Mouse (Mus musculus) midbrain, embryonic 16.5 days (tissue): ENCODE results near the gene Zfp607a. TPM values are rescaled to one million over a fixed set of nuclear protein-coding genes. Genes with fewer than 3 reads are reported as not detected.
"Not testable (repeated sequence)": the region's sequence is repeated elsewhere in the genome, so short reads cannot be mapped to it uniquely, and the experiment has no call there.

Experiments used
- ATAC-seq: fragments of 200-750 bp; cut with Nextera tagmentation; 2 replicates; pipeline ENCODE4 v1.8.0; 2017; ENCODE audit warnings: moderate TSS enrichment
- H3K27ac ChIP-seq: fragments of 300-500 bp; sonication (generic); 2 replicates; pipeline ENCODE4 v1.5.1; 2014; ENCODE audit warnings: mild to moderate bottlenecking, low read length, mixed read lengths
- H3K27me3 ChIP-seq: fragments of 300-500 bp; sonication (generic); 2 replicates; pipeline ENCODE4 v1.6.1; 2014; ENCODE audit warnings: low read depth, low read length, mixed read lengths; ENCODE audit not compliant: control insufficient read depth, insufficient read depth
- H3K36me3 ChIP-seq: fragments of 300-500 bp; sonication (generic); 2 replicates; pipeline ENCODE4 v1.6.1; 2014; ENCODE audit warnings: mild to moderate bottlenecking, low read length, moderate library complexity, mixed read lengths; ENCODE audit not compliant: control insufficient read depth, insufficient read depth
- H3K4me1 ChIP-seq: fragments of 300-500 bp; sonication (generic); 2 replicates; pipeline ENCODE4 v1.6.1; 2014; ENCODE audit warnings: mild to moderate bottlenecking, low read length, mixed read lengths; ENCODE audit not compliant: control insufficient read depth, insufficient read depth
- H3K4me2 ChIP-seq: fragments of 300-500 bp; sonication (generic); 2 replicates; pipeline ENCODE4 v1.6.1; 2014; ENCODE audit warnings: mild to moderate bottlenecking, low read length, mixed read lengths
- H3K4me3 ChIP-seq: fragments of 300-500 bp; sonication (generic); 2 replicates; pipeline ENCODE4 v1.5.1; 2014; ENCODE audit warnings: low read depth, mild to moderate bottlenecking, low read length, moderate library complexity, mixed read lengths
- H3K9ac ChIP-seq: fragments of 300-500 bp; sonication (generic); 2 replicates; pipeline ENCODE4 v1.6.1; 2014; ENCODE audit warnings: low read depth, low read length, mixed read lengths
- H3K9me3 ChIP-seq: fragments of 300-500 bp; sonication (generic); replicated peaks from 2 replicates; pipeline ENCODE4 v1.6.1; 2014; ENCODE audit warnings: mild to moderate bottlenecking, low read length, mixed read lengths; ENCODE audit not compliant: control insufficient read depth, poor library complexity, severe bottlenecking
- WGBS: fragments of 180-500 bp; shearing (Covaris S2); extraction: QIAGEN DNeasy Blood & Tissue Kit; methylation state at CpG from one replicate; pipeline ENCODE4 v1.1.7; 2014; 5-methylcytosine and 5-hydroxymethylcytosine counted together
- polyA plus RNA-seq: library from polyadenylated mRNA; unstranded; fragments of >200 nt; fragmentation: Nextera tagmentation; extraction: Ambion mirVana; gene quantifications from 2 replicates; pipeline ENCODE4 v1.2.1, GENCODE M21; 2015

Zfp607a gene
- polyA plus RNA-seq, 1 experiment from 2014 or later: 1.2 TPM

GRCm38 (mm10) chr7:27859301-27860251, 2.2 kb downstream of the Zfp607a start:
- peak overlapping the region; percentile 39; the same call in 1 of the 2 replicates for H3K9ac ChIP-seq
- 29% methylated on average over 10 of the region's 10 CpGs for WGBS
- H3K27me3 ChIP-seq: no peaks in the 10 kb centered on the region
- H3K4me2 ChIP-seq: peak overlapping the region; percentile 74
- no peak for ATAC-seq
- H3K4me3 ChIP-seq: peak overlapping the region; percentile 46
- H3K4me1 ChIP-seq: peaks cover 9% of the 10 kb centered on the region
- no peak overlapping the region for H3K27ac ChIP-seq
- no peaks in the 10 kb centered on the region for H3K9me3 ChIP-seq
- peaks cover 8% of the 10 kb centered on the region for H3K36me3 ChIP-seq

GRCm38 (mm10) chr7:27860396-27861235, 3.3 kb downstream of the Zfp607a start:
- peak overlapping the region; percentile 46 for H3K4me3 ChIP-seq
- H3K27ac ChIP-seq: 0 out of 2 replicates have a peak overlapping the region, but pooled peaks have one; percentile 38
- no peaks in the 10 kb centered on the region for H3K9me3 ChIP-seq
- H3K9ac ChIP-seq: peak overlapping the region; percentile 39
- H3K4me2 ChIP-seq: peak overlapping the region; percentile 74
- peaks cover 9% of the 10 kb centered on the region for H3K4me1 ChIP-seq
- WGBS: 2% methylated on average over 22 of the region's 22 CpGs
- peak; percentile 76 for ATAC-seq
- H3K36me3 ChIP-seq: peaks cover 8% of the 10 kb centered on the region
- H3K27me3 ChIP-seq: no peaks in the 10 kb centered on the region

GRCm38 (mm10) chr7:27862578-27862977, 5.3 kb downstream of the Zfp607a start:
- 93% methylated on average over 5 of the region's 5 CpGs for WGBS

GRCm38 (mm10) chr7:27881721-27882120, 24.4 kb downstream of the Zfp607a start:
- WGBS: 97% methylated on average over 4 of the region's 4 CpGs
- ATAC-seq: no peak

More at GRCm38 (mm10) chr7:27862578-27862977, 5.3 kb downstream of the Zfp607a start:
- H3K9me3 ChIP-seq, H3K36me3 ChIP-seq, H3K4me3 ChIP-seq, ATAC-seq, H3K4me2 ChIP-seq, H3K27me3 ChIP-seq, H3K4me1 ChIP-seq, H3K27ac ChIP-seq, H3K9ac ChIP-seq: not testable (repeated sequence)

GRCm38 (mm10) chr7:27900601-27901000, 43.3 kb downstream of the Zfp607a start:
- no peak overlapping the region for H3K4me2 ChIP-seq
- H3K9me3 ChIP-seq: peaks cover 5% of the 10 kb centered on the region; the same call in 1 of the 2 replicates
- H3K4me3 ChIP-seq: no peak overlapping the region
- H3K36me3 ChIP-seq: no peaks in the 10 kb centered on the region
- WGBS: 92% methylated on average over 4 of the region's 4 CpGs
- H3K27ac ChIP-seq: no peak overlapping the region
- H3K9ac ChIP-seq: no peak overlapping the region
- H3K27me3 ChIP-seq: no peaks in the 10 kb centered on the region
- no peak for ATAC-seq
- H3K4me1 ChIP-seq: no peaks in the 10 kb centered on the region

More at GRCm38 (mm10) chr7:27881721-27882120, 24.4 kb downstream of the Zfp607a start:
- no peaks in the 10 kb centered on the region for H3K9me3 ChIP-seq
- no peaks in the 10 kb centered on the region for H3K27me3 ChIP-seq
- no peak overlapping the region for H3K4me3 ChIP-seq
- no peak overlapping the region for H3K27ac ChIP-seq
- no peak overlapping the region for H3K4me2 ChIP-seq
- H3K36me3 ChIP-seq: peaks cover 2% of the 10 kb centered on the region; the same call in 1 of the 2 replicates
- H3K4me1 ChIP-seq: no peaks in the 10 kb centered on the region
- no peak overlapping the region for H3K9ac ChIP-seq

GRCm38 (mm10) chr7:27905061-27905848, 47.9 kb downstream of the Zfp607a start:
- Histone ChIP-seq H3K4me2 (no peak overlapping the region), H3K36me3 (peaks cover 21% of the 10 kb centered on the region), H3K9ac (no peak overlapping the region), H3K4me1 (no peaks in the 10 kb centered on the region), H3K9me3 (peaks cover 10% of the 10 kb centered on the region; the same call in 1 of the 2 replicates), H3K27ac (no peak overlapping the region), H3K27me3 (no peaks in the 10 kb centered on the region), H3K4me3 (no peak overlapping the region)
- WGBS: 82% methylated on average over 11 of the region's 11 CpGs
- no peak for ATAC-seq

- not testable (repeated sequence) for ATAC-seq, H3K9ac ChIP-seq, H3K27ac ChIP-seq, H3K4me2 ChIP-seq, H3K4me1 ChIP-seq, H3K4me3 ChIP-seq, H3K27me3 ChIP-seq
- 80% methylated on average over 3 of the region's 4 CpGs for WGBS
- Histone ChIP-seq H3K9me3 (peaks cover 15% of the 10 kb centered on the region), H3K36me3 (peaks cover 46% of the 10 kb centered on the region)
Measured at GRCm38 (mm10) chr7:27910952-27911351, 53.6 kb downstream of the Zfp607a start.

- H3K27me3 ChIP-seq, H3K4me2 ChIP-seq, H3K4me1 ChIP-seq, ATAC-seq, H3K27ac ChIP-seq, H3K4me3 ChIP-seq, H3K9ac ChIP-seq, H3K9me3 ChIP-seq, H3K36me3 ChIP-seq: not testable (repeated sequence)
- 46% methylated on average over 4 of the region's 4 CpGs for WGBS
Measured at GRCm38 (mm10) chr7:27927041-27927440, 69.7 kb downstream of the Zfp607a start.
